Mouse (Mus musculus) intestine, embryonic 15.5 days (tissue): ENCODE results near the gene Brms1l. TPM values are rescaled to one million over a fixed set of nuclear protein-coding genes. Genes with fewer than 3 reads are reported as not detected.

Experiments used
- ATAC-seq: fragments of 200-750 bp; cut with Nextera tagmentation; 2 replicates; pipeline ENCODE4 v1.8.0; 2017; ENCODE audit warnings: moderate TSS enrichment, moderate library complexity
- H3K27ac ChIP-seq: fragments of 300-500 bp; sonication (generic); 2 replicates; pipeline ENCODE4 v1.5.1; 2015; ENCODE audit warnings: mild to moderate bottlenecking, inconsistent platforms
- H3K27me3 ChIP-seq: fragments of 300-500 bp; sonication (generic); replicated peaks from 2 replicates; pipeline ENCODE4 v1.6.1; 2015; ENCODE audit warnings: inconsistent platforms
- H3K36me3 ChIP-seq: fragments of 300-500 bp; sonication (generic); 2 replicates; pipeline ENCODE4 v1.6.1; 2015; ENCODE audit warnings: inconsistent platforms
- H3K4me1 ChIP-seq: fragments of 300-500 bp; sonication (generic); replicated peaks from 2 replicates; pipeline ENCODE4 v1.6.1; 2015; ENCODE audit warnings: inconsistent platforms
- H3K4me2 ChIP-seq: fragments of 300-500 bp; sonication (generic); replicated peaks from 2 replicates; pipeline ENCODE4 v1.6.1; 2015; ENCODE audit warnings: mild to moderate bottlenecking, inconsistent platforms
- H3K4me3 ChIP-seq: fragments of 300-500 bp; sonication (generic); replicated peaks from 2 replicates; pipeline ENCODE4 v1.5.1; 2015; ENCODE audit warnings: inconsistent platforms
- H3K9ac ChIP-seq: fragments of 300-500 bp; sonication (generic); 2 replicates; pipeline ENCODE4 v1.6.1; 2015; ENCODE audit warnings: inconsistent platforms
- H3K9me3 ChIP-seq: fragments of 300-500 bp; sonication (generic); 2 replicates; pipeline ENCODE4 v1.6.1; 2016; ENCODE audit warnings: inconsistent platforms
- WGBS: fragments of 180-500 bp; shearing (Covaris S2); methylation state at CpG from one replicate; pipeline ENCODE4 v1.1.7; 2015; 5-methylcytosine and 5-hydroxymethylcytosine counted together
- polyA plus RNA-seq: library from polyadenylated mRNA; unstranded; fragments of >200 nt; fragmentation: Nextera tagmentation; extraction: Ambion mirVana; gene quantifications from 2 replicates; pipeline ENCODE4 v1.2.1, GENCODE M21; 2015

Brms1l gene
- polyA plus RNA-seq, 1 experiment from 2014 or later: 27.0 TPM

DNA sequence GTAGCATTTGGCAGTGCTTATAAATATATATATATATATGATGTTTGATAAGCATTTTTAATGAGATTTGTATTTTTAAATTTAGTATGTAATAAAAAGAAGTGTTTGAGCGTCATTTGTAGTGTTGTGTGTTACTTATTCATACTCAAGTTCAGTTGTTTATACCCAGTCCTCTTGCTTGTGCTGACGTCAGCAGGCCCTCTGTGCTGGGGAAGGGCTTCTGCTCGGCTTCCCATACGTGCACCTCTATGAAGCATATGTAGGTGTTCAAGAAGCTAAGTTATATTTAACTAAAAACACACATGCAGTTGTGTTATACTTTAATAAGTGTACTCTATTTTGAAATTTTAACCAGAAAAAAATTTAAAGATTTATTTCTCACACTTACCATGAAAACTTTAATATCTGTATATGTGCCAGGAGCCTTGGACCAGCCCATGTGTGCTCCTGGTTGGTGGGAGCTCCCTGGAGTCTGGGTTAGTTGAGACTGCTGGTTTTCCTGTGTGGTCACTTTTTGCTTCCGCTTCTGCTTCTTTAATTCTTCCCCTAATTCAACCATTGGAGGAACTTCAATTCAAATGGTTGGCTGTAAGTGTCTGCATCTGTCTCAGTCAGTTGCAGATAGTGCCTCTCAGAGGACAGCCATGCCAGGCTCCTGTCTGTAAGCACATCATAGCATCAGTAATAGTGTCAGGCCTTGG is 33.6 kb downstream of the Brms1l start:
- 93% methylated on average over 5 of the region's 5 CpGs for WGBS
- H3K36me3 ChIP-seq: peaks cover 16% of the 10 kb centered on the region
- ATAC-seq: no peak
- H3K4me2 ChIP-seq: no peak overlapping the region
- H3K27ac ChIP-seq: no peak overlapping the region
- no peaks in the 10 kb centered on the region for H3K4me1 ChIP-seq
- no peaks in the 10 kb centered on the region for H3K9me3 ChIP-seq
- H3K27me3 ChIP-seq: no peaks in the 10 kb centered on the region
- H3K4me3 ChIP-seq: no peak overlapping the region
- no peak overlapping the region for H3K9ac ChIP-seq

GRCm38 (mm10) chr12:55885449-55885848 is 49.3 kb downstream of the Brms1l start:
- Histone ChIP-seq H3K27me3 (no peaks in the 10 kb centered on the region), H3K9me3 (no peaks in the 10 kb centered on the region), H3K4me3 (no peak overlapping the region), H3K4me2 (no peak overlapping the region), H3K36me3 (no peaks in the 10 kb centered on the region), H3K27ac (no peak overlapping the region), H3K9ac (no peak overlapping the region), H3K4me1 (no peaks in the 10 kb centered on the region)
- 79% methylated on average over 4 of the region's 4 CpGs for WGBS
- ATAC-seq: no peak

DNA sequence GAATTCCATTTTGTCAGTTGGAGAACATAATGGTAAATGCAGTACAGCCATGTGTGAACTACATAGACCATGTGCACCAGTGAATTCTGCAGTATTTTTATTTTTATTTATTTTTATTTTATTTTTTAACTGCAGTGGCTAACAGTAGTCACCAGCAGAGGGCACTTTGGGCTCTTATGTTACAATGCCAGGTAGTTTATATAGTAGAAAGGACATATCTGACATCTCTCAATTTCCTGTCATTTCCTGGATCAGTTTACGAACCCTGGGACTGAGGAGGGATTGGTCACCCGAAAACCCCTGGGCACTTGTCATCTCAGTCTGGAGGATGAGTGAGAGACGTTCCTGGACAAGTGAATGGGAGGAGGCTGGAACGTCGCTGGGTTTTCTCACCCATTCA is 52.4 kb downstream of the Brms1l start:
- Histone ChIP-seq H3K4me2 (no peak overlapping the region), H3K9me3 (no peaks in the 10 kb centered on the region), H3K36me3 (no peaks in the 10 kb centered on the region), H3K27ac (no peak overlapping the region), H3K27me3 (no peaks in the 10 kb centered on the region), H3K9ac (no peak overlapping the region), H3K4me3 (no peak overlapping the region), H3K4me1 (no peaks in the 10 kb centered on the region)
- 22% methylated on average over 5 of the region's 5 CpGs for WGBS
- no peak for ATAC-seq

DNA sequence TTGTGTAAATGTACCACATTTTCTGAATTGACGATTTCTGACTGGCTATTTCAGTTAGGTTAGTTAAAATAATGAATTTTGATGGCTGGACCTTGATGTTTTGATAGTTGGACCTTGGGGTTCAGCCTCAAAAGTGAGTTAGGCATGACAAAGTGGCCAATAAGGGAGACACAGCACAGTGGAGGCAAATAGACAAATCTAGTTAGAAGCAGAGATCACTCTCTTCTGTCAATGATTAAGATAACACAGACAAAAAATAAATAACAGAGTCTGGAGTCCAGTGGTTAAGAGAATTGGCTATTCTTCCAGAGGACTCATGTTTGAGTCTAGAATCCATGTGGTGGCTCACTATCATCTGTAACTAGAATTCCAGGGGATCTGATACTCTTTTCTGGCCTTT is 68.7 kb downstream of the Brms1l start:
- no peaks in the 10 kb centered on the region for H3K4me1 ChIP-seq
- H3K4me3 ChIP-seq: no peak overlapping the region
- no peak overlapping the region for H3K9ac ChIP-seq
- no peaks in the 10 kb centered on the region for H3K9me3 ChIP-seq
- H3K27me3 ChIP-seq: no peaks in the 10 kb centered on the region
- no peak for ATAC-seq
- H3K4me2 ChIP-seq: no peak overlapping the region
- WGBS: 71% methylated on average over 1 of the region's 1 CpGs
- no peak overlapping the region for H3K27ac ChIP-seq
- H3K36me3 ChIP-seq: no peaks in the 10 kb centered on the region

DNA sequence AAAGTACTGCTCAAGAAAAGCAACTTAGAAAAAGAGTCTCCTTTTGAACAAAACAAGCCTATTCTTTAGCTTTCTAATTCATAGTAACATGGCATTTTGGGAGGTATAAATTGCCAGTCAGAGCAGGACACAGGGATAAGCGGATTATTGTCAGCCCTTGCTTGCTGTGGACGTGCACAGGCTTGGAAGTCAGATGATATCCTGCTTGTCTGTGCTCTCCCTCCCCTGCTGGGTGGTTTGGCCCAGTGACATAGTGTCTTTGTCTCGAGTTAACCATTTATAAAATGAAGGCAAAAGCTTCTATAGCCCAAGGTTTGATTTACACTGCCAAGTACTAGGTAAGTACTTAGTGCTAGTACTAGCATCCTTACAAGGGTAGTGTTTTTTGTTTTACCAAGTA is 76.0 kb downstream of the Brms1l start:
- H3K27ac ChIP-seq: no peak overlapping the region
- H3K9me3 ChIP-seq: no peaks in the 10 kb centered on the region
- H3K27me3 ChIP-seq: no peaks in the 10 kb centered on the region
- WGBS: 44% methylated on average over 3 of the region's 3 CpGs
- no peak overlapping the region for H3K9ac ChIP-seq
- H3K36me3 ChIP-seq: no peaks in the 10 kb centered on the region
- no peak overlapping the region for H3K4me2 ChIP-seq
- H3K4me3 ChIP-seq: no peak overlapping the region
- H3K4me1 ChIP-seq: no peaks in the 10 kb centered on the region
- ATAC-seq: no peak

DNA sequence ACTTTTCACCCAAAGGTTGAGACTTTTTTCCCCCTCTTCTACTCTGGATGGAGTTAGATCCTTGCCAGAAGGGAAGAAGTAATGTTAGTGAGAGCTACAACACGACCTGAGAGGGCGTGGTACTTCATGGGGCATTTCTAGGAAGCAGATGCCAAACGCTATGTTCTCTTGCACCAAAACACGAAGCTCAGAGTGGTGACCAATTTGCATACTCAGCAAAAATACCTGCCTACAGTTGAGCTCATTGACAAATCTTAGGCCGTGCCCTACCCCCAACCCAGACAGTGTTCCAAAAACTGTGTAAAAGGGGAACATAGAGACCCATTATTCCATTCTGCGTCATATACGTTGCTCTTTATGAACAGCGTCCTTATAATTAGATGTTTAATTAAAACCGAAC is 77.1 kb downstream of the Brms1l start:
- H3K36me3 ChIP-seq: no peaks in the 10 kb centered on the region
- no peaks in the 10 kb centered on the region for H3K9me3 ChIP-seq
- no peak overlapping the region for H3K4me3 ChIP-seq
- ATAC-seq: no peak
- no peaks in the 10 kb centered on the region for H3K27me3 ChIP-seq
- no peak overlapping the region for H3K27ac ChIP-seq
- H3K4me2 ChIP-seq: no peak overlapping the region
- no peak overlapping the region for H3K9ac ChIP-seq
- 81% methylated on average over 9 of the region's 9 CpGs for WGBS
- no peaks in the 10 kb centered on the region for H3K4me1 ChIP-seq

DNA sequence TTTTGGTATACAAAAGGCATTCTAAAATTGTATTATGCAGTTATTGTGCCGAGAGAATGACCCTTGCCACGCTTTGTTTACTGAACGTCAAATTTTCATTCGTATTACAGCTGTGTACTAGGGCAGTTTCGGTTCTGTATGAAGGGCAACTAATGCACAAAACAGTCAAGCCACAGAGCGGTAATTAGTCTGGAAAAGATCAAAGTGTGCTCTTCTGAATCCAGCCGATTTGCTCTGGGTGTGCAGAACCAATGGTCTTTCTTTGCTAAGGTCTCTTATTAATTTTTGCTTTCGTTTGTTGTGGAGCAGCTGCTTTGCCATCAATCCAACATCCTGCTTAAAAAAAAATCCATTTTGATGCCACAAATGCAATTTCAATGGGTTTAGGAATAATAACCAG is 80.1 kb downstream of the Brms1l start:
- no peak overlapping the region for H3K27ac ChIP-seq
- no peak overlapping the region for H3K4me3 ChIP-seq
- no peak for ATAC-seq
- no peaks in the 10 kb centered on the region for H3K36me3 ChIP-seq
- H3K9ac ChIP-seq: no peak overlapping the region
- H3K4me2 ChIP-seq: no peak overlapping the region
- no peaks in the 10 kb centered on the region for H3K9me3 ChIP-seq
- H3K27me3 ChIP-seq: no peaks in the 10 kb centered on the region
- no peaks in the 10 kb centered on the region for H3K4me1 ChIP-seq
- whole genome bisulfite sequencing: 63% methylated on average over 8 of the region's 8 CpGs

DNA sequence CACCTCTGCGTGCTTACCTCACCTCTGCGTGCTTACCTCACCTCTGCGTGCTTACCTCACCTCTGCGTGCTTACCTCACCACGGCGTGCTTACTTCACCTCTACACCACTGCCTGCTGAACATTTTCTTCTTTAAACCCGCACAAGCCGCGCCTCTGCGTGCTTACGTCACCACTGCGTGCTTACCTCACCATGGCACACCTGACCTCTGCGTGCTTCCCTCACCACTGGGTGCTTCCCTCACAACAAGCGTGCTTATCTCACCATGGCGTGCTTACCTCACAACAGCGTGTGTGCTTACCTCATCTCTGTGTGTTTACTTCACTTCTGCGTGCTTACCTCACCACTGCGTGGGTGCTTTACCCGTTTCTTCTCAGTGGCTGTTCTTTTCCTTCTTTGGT is 80.9 kb downstream of the Brms1l start:
- Histone ChIP-seq H3K36me3 (no peaks in the 10 kb centered on the region), H3K27ac (no peak overlapping the region), H3K4me3 (no peak overlapping the region), H3K4me1 (no peaks in the 10 kb centered on the region), H3K9me3 (no peaks in the 10 kb centered on the region), H3K27me3 (no peaks in the 10 kb centered on the region), H3K4me2 (no peak overlapping the region), H3K9ac (no peak overlapping the region)
- 91% methylated on average over 19 of the region's 19 CpGs for WGBS
- ATAC-seq: no peak

Other genes with a start within 250 kb of the Brms1l start
- gene Insm2, start 236.9 kb upstream of the Brms1l start, polyA plus RNA-seq: 0.26 and 0.29 TPM in 2 replicates
- gene Ralgapa1, start 15.2 kb upstream of the Brms1l start, polyA plus RNA-seq: 12.6 and 14.3 TPM in 2 replicates